Mouse (Mus musculus): ENCODE results near the gene Frs3. TPM values are rescaled to one million over a fixed set of nuclear protein-coding genes. Genes with fewer than 3 reads are reported as not detected.
A peak's percentile ranks its signal among the peaks of the same experiment; 100 is the strongest.

Gene Frs3
- total RNA-seq, 2 experiments from 2014 or later: 7.0 to 7.4 TPM

DNA sequence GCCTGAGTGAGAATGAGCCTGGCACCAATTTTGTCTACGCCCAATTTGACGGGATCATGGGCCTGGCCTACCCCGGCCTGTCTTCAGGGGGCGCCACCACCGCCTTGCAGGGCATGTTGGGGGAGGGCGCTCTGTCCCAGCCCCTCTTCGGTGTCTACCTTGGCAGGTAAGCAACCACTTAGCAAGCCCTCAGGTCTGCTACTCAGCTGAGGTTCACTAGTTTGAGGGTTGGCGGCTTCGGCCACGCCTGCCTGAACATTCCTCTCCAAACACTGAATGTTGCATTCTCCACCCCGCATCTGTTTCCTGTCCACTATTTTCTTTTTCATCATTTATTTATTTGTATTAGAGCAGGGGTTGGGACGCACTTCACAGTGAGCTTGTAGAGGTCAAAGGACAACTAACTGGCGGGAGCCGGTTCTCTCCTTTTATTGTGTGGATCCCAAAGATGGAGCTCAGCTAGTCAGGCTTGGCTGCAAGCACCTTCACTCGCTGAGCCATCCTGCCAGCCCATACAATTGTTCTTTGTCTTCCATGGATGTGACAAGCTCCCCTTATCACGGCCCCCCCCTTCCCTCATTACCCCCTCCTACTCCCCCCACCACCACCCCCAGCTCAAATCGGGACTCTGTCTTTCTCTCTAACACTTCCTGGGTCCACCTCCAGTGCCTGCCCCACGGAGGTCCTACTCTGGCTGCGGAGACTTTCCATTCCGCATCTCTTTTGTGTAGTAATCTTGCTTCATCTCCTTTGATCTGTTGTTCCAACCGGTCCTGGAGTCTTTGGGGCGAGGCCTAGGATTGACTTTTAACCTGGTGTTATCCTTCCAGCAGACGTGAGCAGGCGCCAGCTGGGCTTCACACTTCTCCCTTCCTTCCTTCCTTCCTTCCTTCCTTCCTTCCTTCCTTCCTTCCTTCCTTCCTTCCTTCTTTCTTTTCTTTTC is 42.1 kb downstream of the Frs3 start:
- no peak for DNase-seq (ENCODE audit: low spot score in 2 of 2)

DNA sequence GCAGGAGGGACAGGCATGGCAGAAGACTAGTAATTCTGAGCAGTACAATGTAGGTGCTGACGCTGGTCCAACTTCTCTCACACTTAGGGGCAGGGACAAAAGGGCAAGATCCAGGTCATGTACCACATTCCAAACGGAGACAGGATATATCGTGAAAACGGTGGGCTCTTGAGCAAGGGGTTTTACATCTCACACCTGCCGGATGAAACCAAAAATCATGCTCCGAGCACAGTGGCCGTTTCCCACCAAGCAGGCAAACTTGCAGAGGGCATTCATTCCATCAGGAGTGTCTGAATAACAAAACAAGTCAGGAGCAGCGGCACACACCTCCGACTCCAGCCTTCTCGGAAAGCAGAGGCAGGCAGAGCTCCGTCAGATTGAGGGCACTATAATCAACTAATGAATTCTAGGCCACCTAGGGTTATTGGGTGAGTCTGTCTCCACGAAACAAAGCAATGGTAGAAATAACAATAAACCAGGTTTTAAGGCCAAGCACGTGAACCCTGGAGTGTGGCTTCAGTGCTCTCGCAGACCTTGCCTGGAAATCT is 46.8 kb downstream of the Frs3 start:
- DNase-seq (ENCODE audit: low spot score in 2 of 2): no peak

DNA sequence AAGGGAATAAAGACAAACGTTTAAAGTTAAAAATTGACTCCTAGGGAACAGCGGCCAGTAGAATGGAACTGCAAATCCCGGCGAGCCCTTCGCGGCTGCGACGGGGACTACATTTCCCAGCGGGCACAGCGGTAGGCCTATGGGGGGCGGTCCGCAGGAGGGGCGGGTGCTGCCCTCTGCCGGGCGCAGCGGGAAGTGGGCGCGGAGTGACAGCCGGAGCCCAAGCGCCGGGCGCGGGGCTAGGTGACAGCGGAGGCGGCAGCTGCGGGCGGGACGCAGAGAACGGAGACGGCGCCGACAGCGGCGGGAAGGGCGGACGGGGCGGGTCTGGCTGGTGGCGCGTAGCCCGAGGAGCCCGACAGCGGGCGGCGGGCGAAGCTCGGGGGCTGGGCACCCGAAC is 48.0 kb downstream of the Frs3 start, which contains the start of gene Tfeb:
TSS of gene Tfeb (plus strand) at position 175 of the 400 bp plus-strand sequence.
- DNase-seq (ENCODE audit: low spot score in 2 of 2): peak; percentile 98 to 99

DNA sequence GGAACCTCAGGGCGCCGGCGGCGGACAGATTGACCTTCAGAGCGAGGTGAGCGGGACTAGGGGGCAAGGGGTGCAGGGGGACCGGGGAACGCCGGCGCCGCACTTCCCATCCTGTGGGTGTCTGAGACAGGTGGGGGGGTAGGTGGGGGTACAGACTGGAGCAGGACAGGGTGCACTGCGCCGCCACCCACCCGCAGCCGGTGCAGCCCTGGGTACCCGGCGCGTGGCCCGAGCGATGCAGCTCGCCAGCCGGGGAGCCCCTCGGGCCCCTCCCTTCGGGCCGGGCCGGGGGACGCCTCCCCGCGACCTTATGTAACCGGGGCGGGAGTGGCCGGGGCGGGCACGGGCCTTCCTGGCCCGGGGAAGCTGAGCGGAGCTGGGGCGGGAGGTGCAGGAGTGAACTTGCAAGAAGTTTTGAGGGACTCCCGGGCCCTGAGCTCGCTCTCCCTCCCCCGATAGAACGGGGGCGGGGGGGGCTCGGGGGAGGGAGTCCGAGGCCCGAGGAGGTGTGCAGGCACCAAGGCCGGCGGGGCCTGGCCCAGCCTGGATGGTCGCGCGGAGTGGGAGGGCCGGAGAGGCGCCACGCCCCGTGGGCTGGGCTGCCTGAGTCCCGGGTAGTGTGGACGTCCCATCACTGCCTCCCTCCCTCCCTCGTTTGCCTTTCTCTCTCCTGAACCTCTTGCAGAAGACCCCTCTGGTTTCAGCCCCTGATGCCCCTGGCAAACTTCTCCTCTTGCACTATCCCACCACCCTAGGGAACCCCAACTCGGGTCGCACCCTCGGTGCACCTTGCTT is 48.6 kb downstream of the Frs3 start:
- DNase-seq (ENCODE audit: low spot score in 2 of 2): peak; percentile 80 to 89

DNA sequence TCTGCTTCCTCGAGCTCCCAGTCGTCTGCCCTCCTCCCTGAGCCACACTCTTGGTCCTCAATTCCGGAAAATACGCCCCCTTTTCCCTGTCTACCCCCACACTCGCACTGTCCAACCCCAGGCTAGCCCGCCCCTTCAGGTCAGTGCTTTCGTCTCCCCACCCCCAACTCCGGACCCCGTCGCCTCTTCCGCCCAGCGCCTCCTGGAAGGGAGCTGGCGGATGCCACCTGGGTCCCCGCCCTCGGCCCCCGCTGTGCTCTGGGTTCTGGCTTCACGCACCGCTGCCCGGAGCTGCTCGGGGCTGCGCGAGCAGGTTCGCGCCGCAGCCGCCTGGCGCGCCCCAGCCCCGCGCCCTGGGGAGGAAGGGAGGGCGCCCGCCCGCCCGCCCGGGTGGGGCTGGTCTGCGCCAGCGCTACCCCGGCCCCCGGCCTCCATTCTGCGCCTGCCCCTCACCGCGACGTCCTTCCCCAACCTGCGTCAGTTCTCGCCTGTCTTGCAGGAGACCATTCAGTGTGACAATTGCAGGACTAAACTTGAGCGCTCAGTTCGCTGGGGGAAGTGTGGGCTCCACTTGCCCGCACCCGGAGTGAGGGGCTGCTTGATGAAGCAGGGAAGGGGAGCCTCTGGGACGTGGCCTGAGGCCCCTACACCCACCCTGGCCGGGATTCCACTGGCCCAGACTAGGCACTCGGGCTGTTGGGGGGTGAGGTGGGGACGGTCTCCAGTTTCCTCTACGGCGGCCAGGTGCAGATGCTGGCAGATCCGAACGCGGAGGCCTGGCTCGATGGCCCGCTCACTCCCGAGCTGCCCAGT is 49.4 kb downstream of the Frs3 start:
- peak; percentile 52 to 63 for DNase-seq (ENCODE audit: low spot score in 2 of 2)

DNA sequence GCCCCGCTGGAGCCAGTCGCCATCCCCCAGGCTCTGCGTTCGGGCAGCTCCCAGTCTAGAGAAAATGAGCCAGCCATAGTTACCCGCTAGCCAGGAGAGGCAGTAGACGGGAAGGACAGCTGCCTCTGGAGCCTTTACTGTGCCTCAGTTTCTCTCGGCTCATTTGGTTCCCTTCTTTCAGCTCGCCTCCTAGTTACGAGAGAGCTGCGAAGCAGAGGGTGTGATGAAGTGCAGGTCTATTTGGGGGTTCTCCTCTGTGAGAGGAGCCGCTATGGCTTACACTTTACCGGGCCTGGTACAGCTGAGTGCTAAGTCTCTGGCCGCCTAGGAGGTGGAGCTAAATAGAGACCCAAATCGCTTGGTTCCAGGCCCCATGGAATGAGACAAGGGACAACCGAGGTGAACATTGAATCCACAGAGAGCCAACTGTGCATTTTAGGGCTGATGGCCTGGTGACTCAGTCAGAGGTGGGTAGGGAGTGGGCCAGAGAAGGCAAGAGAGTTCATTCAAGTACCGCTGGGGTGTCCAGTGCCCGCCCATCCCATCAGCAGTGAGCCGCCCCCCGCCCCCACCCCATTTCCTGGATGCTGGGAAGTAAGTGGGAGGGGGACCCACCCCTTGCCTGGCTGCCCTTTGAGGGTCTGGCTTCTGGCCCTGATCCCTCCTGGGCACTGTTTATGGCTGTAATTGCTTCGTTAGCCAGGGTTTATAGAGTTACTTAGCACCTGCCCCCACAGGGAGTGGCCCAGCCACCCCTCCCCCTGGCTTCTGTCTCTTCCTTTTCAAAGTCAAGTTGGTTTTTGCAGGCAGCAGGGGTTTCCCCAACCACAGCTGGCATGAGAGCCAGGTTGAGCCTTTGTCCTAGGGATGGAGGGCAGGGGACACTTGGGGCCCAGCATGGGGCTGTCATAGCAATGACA is 50.3 kb downstream of the Frs3 start:
- no peak for DNase-seq (ENCODE audit: low spot score in 2 of 2)

DNA sequence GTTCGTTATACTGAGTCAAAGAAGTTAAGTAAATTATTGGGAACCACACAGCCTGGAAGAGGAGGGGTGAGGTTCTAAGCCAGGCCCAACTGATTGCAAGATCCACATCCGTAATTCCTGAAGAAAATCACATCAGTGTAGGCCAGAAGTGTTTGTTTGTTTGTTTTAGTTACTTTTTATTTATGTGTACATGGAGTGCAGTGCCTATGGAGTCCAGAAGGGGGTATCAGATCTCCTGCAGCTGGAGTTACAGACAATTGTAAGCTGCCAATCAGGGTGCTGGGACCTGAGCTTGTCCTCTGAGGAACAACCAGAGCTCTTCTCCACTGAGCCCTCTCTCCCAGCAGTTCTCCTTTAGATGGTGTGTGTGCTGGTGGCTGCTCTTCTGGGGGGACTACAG is 51.4 kb downstream of the Frs3 start:
- DNase-seq (ENCODE audit: low spot score in 2 of 2): no peak

DNA sequence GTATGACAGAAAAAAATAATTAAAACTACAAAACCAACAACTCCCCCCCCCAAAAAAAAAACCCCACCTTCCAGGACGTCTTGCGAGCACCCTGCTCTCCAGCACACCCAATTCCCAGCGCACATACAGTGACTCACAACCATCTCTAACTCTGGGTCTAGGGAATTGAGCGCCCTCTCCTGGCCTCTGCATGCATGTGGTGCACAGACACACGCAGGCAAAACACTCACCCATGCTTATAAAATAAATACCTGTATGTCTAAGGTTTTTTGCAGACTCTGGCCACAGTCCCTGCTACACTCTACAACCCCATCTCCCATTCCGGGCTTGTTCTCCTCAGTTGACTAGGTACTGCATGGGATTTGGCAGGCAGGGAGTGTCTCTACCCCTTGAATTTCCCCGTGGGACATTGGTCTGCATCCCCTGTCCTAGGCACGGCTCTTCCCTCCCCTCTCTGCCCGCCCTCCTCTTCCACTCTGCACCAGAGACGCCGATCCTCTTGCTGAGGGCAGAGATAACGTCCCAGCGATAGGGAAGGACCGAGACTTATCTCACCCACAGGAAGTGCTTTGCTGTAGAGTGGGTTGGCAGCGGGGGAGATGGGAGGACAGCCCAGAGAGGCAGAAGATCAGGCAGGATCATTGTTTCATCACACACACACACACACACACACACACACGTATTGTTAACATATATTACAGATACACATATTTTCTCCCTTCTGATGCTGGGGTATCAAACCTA is 54.3 kb downstream of the Frs3 start:
- no peak for DNase-seq (ENCODE audit: low spot score in 2 of 2)

DNA sequence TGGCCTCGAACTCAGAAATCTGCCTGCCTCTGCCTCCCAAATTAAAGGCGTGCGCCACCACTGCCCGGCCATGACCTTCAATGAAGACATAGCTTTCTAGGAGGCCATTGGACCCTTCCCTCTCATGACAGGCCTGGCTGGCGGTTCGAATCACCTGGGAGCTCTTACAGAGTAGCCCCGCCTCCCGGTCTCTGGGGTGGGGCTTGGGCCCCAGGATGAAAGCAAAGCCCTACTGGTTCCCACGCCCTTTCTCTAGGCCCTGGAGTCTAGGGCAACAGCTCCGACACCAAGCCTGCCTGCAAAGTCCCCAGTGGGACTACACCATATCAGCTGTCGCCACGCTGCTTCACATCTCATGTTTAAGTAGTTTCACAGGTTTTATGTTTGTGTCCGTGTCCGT is 55.3 kb downstream of the Frs3 start:
- DNase-seq (ENCODE audit: low spot score in 2 of 2): no peak

DNA sequence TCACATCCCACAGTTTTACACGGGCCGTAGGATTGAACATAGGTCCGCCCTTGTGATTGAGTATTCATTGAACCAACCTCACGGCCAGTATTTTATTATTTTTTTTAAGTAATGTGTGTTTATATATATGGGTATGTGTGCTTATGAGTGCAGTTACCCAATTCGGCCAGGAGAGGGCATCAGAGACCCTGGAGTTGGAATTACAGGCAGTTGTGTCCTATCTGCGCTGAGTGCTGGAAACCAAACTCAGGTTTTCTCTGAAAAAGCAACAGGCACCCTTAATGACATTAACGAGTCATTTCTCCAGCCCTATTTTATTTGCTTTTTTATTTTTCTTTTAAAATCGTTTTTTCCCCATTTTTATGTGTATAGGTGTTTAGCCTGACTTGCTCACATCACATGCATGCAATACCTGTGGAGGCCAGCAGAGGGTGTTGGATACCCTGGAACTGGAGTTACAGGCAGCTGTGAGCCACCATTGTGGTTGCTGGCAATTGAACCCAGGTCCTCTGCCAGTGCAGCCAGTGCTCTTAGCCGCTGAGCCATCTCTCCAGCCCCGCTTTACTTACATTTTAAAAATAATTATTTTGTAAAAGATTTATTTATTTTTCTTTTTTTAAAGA is 56.0 kb downstream of the Frs3 start:
- DNase-seq (ENCODE audit: low spot score in 2 of 2): no peak

DNA sequence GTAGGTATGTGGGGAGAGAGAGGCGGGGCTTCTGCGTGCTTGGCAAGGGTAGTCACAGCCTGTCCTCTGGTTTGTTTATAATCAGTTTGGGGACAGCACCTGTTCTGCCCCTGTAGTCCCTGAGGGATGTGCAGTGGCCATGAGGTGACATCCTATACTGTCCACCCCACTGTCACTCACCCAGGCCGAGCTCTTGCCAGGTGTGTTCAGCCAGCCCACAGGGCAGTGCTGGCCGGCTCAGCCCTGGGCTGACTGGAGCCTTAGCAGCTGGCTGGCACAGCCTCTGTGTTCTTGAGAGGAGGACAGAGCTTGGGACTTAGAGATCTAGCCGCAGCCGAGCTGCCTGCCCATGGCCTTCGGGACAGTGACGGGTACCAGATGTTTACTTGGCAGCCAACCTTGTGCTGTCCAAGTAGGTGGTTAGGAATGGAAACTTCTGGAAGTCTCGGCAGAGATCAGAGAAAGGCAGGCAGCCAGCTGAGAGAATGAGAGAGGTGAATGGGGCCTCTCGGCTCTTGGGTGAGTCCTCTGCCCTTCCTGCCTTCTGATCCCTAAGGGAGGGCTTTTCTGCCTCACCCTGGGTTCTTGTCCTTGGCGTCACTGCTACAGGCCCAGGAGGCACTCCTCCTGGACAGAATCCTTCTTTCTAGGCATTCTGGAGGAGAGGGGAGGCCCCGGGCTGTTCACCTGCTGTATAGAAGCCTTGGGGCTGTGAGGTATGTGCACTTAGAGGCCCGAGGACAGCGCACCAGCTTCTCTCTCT is 60.1 kb downstream of the Frs3 start:
- DNase-seq (ENCODE audit: low spot score in 2 of 2): no peak

DNA sequence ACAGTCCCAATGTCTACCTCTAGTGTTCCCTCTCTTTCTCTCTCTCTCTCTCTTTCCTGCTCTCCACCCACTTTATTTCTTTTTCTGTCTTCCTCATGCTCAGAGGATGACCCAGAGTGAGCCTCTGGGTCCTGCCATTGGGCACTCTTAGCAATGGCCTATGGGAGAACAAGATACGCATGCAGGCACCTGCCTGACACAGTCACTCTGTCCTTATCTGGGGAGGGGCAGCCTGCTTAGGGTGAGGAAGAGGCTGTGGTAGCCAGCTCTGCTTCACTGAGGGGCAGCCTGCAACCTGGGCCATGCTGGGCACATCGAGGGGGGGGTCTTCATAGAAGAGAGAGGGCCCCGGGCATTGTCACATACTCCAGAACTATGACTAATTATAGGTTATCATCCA is 60.8 kb downstream of the Frs3 start:
- no peak for DNase-seq (ENCODE audit: low spot score in 2 of 2)

DNA sequence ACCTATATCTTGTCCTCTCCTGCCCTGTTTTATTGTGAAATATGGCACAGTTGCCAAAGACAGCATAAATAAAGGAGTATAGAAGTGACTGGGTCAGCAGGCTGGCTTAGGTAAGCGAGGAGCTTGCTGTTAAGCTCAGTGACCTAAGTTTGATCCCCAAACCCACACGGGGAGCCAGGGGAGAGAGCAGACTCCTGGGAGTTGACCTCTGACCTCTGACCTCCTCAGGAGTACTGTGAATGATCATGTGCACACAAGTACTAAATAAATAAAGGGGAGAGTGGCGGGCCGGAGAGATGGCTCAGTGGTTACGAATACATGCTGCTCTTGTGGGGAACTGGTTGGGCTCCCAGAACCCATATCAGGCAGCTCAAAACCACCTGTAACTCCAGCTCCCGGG is 61.3 kb downstream of the Frs3 start:
- no peak for DNase-seq (ENCODE audit: low spot score in 2 of 2)

DNA sequence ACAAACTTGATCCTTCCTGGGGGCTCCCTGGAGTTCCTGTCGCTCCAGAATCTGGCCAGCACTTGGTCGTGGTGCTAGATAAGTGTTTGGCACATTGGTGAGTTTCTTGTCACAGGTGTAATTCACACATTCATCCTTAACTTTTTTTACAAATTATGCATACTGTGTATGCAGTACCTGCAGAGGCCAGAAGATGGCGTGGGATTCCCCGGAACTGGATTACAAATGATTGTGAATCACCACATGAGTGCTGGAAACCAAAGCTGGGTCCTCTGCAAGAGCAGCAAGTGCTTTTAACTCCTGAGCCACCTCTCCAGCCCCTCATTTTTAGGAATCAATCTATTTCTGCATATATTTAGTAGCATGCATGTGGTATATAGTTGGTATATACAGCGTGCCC is 63.0 kb downstream of the Frs3 start:
- DNase-seq (ENCODE audit: low spot score in 2 of 2): no peak

DNA sequence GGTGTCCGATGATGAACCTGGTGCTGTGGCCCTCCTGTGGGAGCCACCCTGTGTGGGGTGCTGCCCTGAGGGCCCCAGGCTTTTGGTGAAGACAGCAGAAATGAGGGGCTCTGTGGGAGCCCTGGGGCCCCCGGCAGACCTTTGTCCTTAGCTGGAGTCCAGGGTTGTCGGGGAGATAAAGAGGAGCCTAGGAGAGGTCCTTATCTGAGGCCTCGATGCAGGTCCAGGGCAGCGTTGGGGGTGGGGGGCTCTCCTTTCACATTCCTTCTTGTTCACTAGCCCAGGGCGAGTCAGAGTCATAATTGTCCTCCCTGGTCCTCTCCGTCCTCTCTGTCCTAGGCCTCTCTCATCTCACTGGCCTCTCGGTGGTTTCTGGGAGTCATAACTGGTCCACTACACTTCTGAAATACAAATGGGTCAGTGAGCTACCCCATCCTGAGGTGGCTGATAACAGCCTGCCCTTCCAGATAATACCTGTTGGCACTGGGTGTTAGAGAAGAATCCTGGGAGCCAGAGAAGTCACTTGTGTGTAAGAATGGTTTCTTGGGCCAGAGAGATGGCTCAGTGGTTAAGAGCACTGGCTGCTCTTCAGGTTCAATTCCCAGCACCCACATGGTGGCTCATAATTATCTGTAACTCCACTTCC is 64.4 kb downstream of the Frs3 start:
- DNase-seq (ENCODE audit: low spot score in 2 of 2): no peak

All from gastrocnemius, postnatal 4 days (tissue).